Mouse (Mus musculus) testis, adult 10 weeks (tissue): ENCODE measurements around the gene Urb2. TPM values are rescaled to one million over a fixed set of nuclear protein-coding genes. Genes with fewer than 3 reads are reported as not detected.

Source experiments
- polyA plus RNA-seq: library from polyadenylated mRNA; stranded (reverse); fragments of 350-450 nt; fragmentation: Illumina TruSeq; extraction: RNeasy Lipid Tissue Mini Kit (QIAGEN cat#74804); gene quantifications from one replicate; pipeline ENCODE4 v1.2.3, GENCODE M21; 2014; ENCODE audit warnings: low read depth, low replicate concordance

The Urb2 gene
- polyA plus RNA-seq = 34.1 TPM

GRCm38 (mm10) chr8:124021237-124022227 is at the start of gene Urb2, which contains the start of gene Taf5l:
Gene Urb2, plus strand, starts transcription at chr8:124021508.
Gene Taf5l, minus strand, starts transcription at chr8:124021397.

GRCm38 (mm10) chr8:123982826-123983400 is 38.4 kb upstream of the Urb2 start, which contains the start of gene Abcb10:
Gene Abcb10, minus strand, starts transcription at chr8:123983122.

Other genes starting within 250 kb of the Urb2 start
- gene Rab4a, start 215.5 kb upstream of the Urb2 start, polyA plus RNA-seq = 2.2 TPM
- 6.4 TPM for gene Ccsap, start 161.3 kb upstream of the Urb2 start, polyA plus RNA-seq
- not detected for gene Acta1, start 126.8 kb upstream of the Urb2 start, polyA plus RNA-seq
- gene Nup133, start 72.2 kb upstream of the Urb2 start, polyA plus RNA-seq = 20.5 TPM
- gene Abcb10, start 38.4 kb upstream of the Urb2 start, polyA plus RNA-seq = 2.5 TPM
- gene Taf5l, start 111 bp upstream of the Urb2 start, polyA plus RNA-seq = 10.3 TPM
- 1.8 TPM for gene Galnt2, start 209.9 kb downstream of the Urb2 start, polyA plus RNA-seq